Mouse (Mus musculus) brain, embryonic 14.5 days (tissue): Measurements from ENCODE around the gene Set.

Source experiments
- CTCF ChIP-seq: fragments of 200-500 bp; IDR thresholded peaks from 2 replicates; pipeline ENCODE4 v1.5.1; 2012; ENCODE audit warnings: inconsistent platforms, mild to moderate bottlenecking, moderate library complexity, borderline replicate concordance; ENCODE audit not compliant: insufficient read depth, insufficient read length; ENCODE audit errors: extremely low read depth
- POLR2A ChIP-seq: fragments of 200-500 bp; IDR thresholded peaks from 2 replicates; pipeline ENCODE4 v1.6.1; 2012; ENCODE audit warnings: mild to moderate bottlenecking, inconsistent platforms, borderline replicate concordance; ENCODE audit not compliant: poor library complexity, insufficient read depth, insufficient read length, severe bottlenecking; ENCODE audit errors: extremely low read depth

- TF ChIP-seq CTCF: no peak
- TF ChIP-seq POLR2A: no peak
Measured at GRCm38 (mm10) chr2:30067962-30068361, 10.8 kb downstream of the Set start.
